Mouse (Mus musculus): ENCODE data around the gene Thegl.

Thegl gene

GRCm38 (mm10) chr5:77052616-77053015 is 36.8 kb downstream of the Thegl start:
- DNase-seq (ENCODE audit: low spot score in 2 of 2) = no peak

GRCm38 (mm10) chr5:77056881-77057440 is 41.1 kb downstream of the Thegl start:
- no peak for DNase-seq (ENCODE audit: low spot score in 2 of 2)

- DNase-seq (ENCODE audit: low spot score in 2 of 2) = no peak
Observed at GRCm38 (mm10) chr5:77060363-77060762, 44.5 kb downstream of the Thegl start.

GRCm38 (mm10) chr5:77061372-77062038 is 45.7 kb downstream of the Thegl start:
- DNase-seq (ENCODE audit: low spot score in 2 of 2) = peak; percentile 38 to 51

- no peak for DNase-seq (ENCODE audit: low spot score in 2 of 2)
Observed at GRCm38 (mm10) chr5:77067321-77067720, 51.5 kb downstream of the Thegl start.

GRCm38 (mm10) chr5:77070987-77071386 is 55.2 kb downstream of the Thegl start:
- DNase-seq (ENCODE audit: low spot score in 2 of 2) = no peak

- no peak for DNase-seq (ENCODE audit: low spot score in 2 of 2)
Observed at GRCm38 (mm10) chr5:77071626-77072025, 55.8 kb downstream of the Thegl start.

GRCm38 (mm10) chr5:77073794-77074193 is 58.0 kb downstream of the Thegl start:
- DNase-seq (ENCODE audit: low spot score in 2 of 2) = no peak

- no peak for DNase-seq (ENCODE audit: low spot score in 2 of 2)
Observed at GRCm38 (mm10) chr5:77074914-77075313, 59.1 kb downstream of the Thegl start.

- no peak for DNase-seq (ENCODE audit: low spot score in 2 of 2)
Observed at GRCm38 (mm10) chr5:77075951-77076350, 60.1 kb downstream of the Thegl start.

- DNase-seq (ENCODE audit: low spot score in 2 of 2) = no peak
Observed at GRCm38 (mm10) chr5:77080761-77081160, 64.9 kb downstream of the Thegl start.

- no peak for DNase-seq (ENCODE audit: low spot score in 2 of 2)
Observed at GRCm38 (mm10) chr5:77082735-77083134, 66.9 kb downstream of the Thegl start.

- no peak for DNase-seq (ENCODE audit: low spot score in 2 of 2)
Observed at GRCm38 (mm10) chr5:77084418-77084817, 68.6 kb downstream of the Thegl start.

GRCm38 (mm10) chr5:77085753-77086450 is 70.1 kb downstream of the Thegl start:
- no peak for DNase-seq (ENCODE audit: low spot score in 2 of 2)

GRCm38 (mm10) chr5:77086541-77086940 is 70.7 kb downstream of the Thegl start:
- DNase-seq (ENCODE audit: low spot score in 2 of 2) = no peak

GRCm38 (mm10) chr5:77087122-77087521 is 71.3 kb downstream of the Thegl start:
- DNase-seq (ENCODE audit: low spot score in 2 of 2) = no peak

GRCm38 (mm10) chr5:77089294-77089693 is 73.5 kb downstream of the Thegl start:
- peak; percentile 32 to 35 for DNase-seq (ENCODE audit: low spot score in 2 of 2)

GRCm38 (mm10) chr5:77089901-77090300 is 74.1 kb downstream of the Thegl start:
- no peak for DNase-seq (ENCODE audit: low spot score in 2 of 2)

GRCm38 (mm10) chr5:77090521-77091096 is 74.8 kb downstream of the Thegl start:
- no peak for DNase-seq (ENCODE audit: low spot score in 2 of 2)

GRCm38 (mm10) chr5:77091923-77092322 is 76.1 kb downstream of the Thegl start:
- no peak for DNase-seq (ENCODE audit: low spot score in 2 of 2)

- DNase-seq (ENCODE audit: low spot score in 2 of 2) = peak; percentile 65 to 66
Observed at GRCm38 (mm10) chr5:77092531-77092930, 76.7 kb downstream of the Thegl start.

- DNase-seq (ENCODE audit: low spot score in 2 of 2) = no peak
Observed at GRCm38 (mm10) chr5:77093961-77094360, 78.1 kb downstream of the Thegl start.

Measured in spleen, postnatal 36 days (tissue).